Mouse (Mus musculus): ENCODE measurements around the gene Jade1. TPM values are rescaled to one million over a fixed set of nuclear protein-coding genes. Genes with fewer than 3 reads are reported as not detected.
A peak's percentile ranks its signal among the peaks of the same experiment; 100 is the strongest.

Jade1 gene
- polyA plus RNA-seq, 1 experiment from 2014 or later, result 18.9 TPM

DNA sequence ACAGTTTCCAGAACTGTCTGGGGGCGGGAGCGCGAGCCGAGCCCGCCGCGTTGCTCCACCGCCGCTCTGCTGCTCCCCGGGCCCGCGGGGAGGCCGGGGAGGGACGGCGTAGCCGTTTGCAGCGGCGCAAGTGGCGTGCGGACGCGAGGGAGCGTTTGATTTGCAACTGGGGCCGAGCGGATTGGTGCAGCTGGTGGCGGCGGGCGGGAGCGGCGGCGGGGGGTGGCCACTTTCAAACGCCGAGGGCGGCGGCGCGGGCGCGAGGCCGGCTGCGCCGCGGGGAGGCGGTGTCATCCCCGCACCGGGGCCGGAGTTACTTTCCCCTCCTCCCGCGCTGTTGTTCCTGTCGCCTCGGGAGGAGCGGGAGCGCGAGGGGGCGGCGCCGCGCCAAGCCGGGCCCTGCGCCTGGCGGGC lies 9.9 kb downstream of the Jade1 start:
- WGBS, result 0% methylated on average over 34 of the region's 61 CpGs
- ATAC-seq, result peak; percentile 79
- Histone ChIP-seq H3K27me3 (no peaks in the 10 kb centered on the region), H3K4me2 (peak overlapping the region; percentile 85), H3K4me3 (peak overlapping the region; percentile 74), H3K4me1 (peaks cover 20% of the 10 kb centered on the region), H3K27ac (peak overlapping the region; percentile 99), H3K9me3 (replicated peaks) (no peaks in the 10 kb centered on the region), H3K9ac (peak overlapping the region; percentile 91), H3K36me3 (ENCODE audit: poor library complexity, severe bottlenecking) (no peaks in the 10 kb centered on the region)

DNA sequence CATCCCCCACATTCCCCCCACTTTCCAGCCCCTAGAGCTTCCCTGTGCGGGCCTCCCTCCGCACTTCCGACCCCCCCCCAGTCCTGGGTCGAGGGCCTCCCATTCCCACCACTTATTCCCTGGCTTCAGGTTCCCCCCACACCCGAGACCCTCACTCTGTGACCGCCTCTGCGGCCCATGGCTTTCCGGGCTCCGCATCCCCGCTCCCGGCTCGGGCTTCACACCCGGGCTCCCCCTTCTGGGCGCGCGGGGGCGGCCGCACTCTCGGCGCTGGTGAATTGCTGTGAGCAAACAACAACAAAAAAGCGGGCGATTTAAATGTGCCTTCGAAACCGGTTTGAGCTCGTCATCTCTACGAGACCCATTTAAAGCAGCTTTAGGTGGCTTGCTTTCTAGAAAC lies 10.4 kb downstream of the Jade1 start:
- ATAC-seq, result peak; percentile 77
- Histone ChIP-seq H3K4me2 (peak overlapping the region; percentile 85), H3K27ac (peak overlapping the region; percentile 99), H3K36me3 (ENCODE audit: poor library complexity, severe bottlenecking) (no peaks in the 10 kb centered on the region), H3K9ac (peak overlapping the region; percentile 91), H3K27me3 (no peaks in the 10 kb centered on the region), H3K4me1 (peaks cover 26% of the 10 kb centered on the region), H3K4me3 (peak overlapping the region; percentile 74), H3K9me3 (replicated peaks) (no peaks in the 10 kb centered on the region)
- WGBS, result 0% methylated on average over 26 of the region's 26 CpGs

DNA sequence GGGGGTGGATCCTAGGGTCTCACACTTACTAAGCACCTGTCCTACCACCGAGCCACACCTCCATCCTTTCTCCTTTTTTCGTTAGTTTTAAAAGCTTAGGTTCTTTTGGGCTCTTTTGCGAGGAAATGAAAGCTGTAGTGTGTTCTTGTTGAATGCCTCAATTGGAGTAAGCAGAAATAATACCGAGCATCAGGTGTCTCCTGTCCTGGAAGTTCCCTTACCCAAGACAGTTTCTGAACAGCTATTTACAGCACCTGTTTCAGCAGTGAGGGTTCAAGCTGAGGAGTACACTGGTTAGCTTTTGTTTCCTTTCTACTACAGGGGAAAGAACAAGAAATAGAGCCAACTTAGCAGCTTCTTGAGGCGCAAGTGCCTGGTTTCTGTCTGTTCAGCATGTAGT lies 14.4 kb downstream of the Jade1 start:
- no peak overlapping the region for H3K4me2 ChIP-seq
- no peaks in the 10 kb centered on the region for H3K36me3 ChIP-seq (ENCODE audit: poor library complexity, severe bottlenecking)
- peaks cover 44% of the 10 kb centered on the region for H3K4me1 ChIP-seq
- no peak overlapping the region for H3K4me3 ChIP-seq
- no peak for ATAC-seq
- H3K9me3 ChIP-seq (replicated peaks), result no peaks in the 10 kb centered on the region
- H3K27me3 ChIP-seq, result no peaks in the 10 kb centered on the region
- WGBS, result 69% methylated on average over 5 of the region's 5 CpGs
- no peak overlapping the region for H3K9ac ChIP-seq
- H3K27ac ChIP-seq, result no peak overlapping the region

DNA sequence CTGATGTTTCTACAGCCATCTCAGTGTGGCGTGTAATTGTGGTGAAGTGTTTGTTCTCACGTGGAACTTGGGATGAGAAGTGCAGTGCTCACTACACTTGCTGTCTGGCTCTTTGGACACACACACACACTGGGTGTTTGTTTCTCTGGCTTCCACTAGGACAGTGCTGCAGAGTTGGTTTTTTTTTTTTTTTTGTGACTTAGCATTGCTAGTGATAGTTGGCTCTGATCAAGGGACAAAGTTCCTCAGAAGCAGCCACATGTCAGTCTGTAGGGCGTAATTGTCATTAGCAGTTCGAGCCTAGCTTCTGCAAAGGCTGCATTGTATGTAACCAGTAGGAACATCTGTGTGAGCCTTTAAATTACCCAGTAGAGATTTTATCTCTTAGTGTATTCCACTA lies 16.6 kb downstream of the Jade1 start:
- Histone ChIP-seq H3K4me1 (peaks cover 41% of the 10 kb centered on the region), H3K9me3 (replicated peaks) (no peaks in the 10 kb centered on the region), H3K4me3 (no peak overlapping the region), H3K27ac (no peak overlapping the region), H3K36me3 (ENCODE audit: poor library complexity, severe bottlenecking) (no peaks in the 10 kb centered on the region), H3K4me2 (no peak overlapping the region), H3K27me3 (no peaks in the 10 kb centered on the region), H3K9ac (no peak overlapping the region)
- 73% methylated on average over 4 of the region's 4 CpGs for WGBS
- ATAC-seq, result no peak

DNA sequence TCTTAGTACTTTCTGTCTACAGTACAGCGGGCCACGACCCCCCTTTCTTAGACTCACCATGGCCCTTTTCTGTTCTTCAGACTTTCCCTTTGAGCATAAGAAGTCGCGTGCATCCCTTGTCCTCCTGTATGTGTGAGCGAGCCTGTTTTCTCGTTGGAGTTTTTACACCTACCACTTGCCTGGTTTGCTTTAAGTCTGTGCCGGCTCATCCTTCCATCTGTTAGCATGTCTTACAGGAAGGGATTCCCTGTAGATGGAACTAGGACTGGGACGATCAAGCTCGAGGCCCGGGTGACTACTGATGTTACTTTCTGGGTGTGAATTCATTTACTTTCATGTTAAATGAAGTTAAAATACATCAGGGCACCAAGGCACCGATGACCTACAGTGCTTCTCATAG lies 17.4 kb downstream of the Jade1 start:
- Histone ChIP-seq H3K4me2 (no peak overlapping the region), H3K4me1 (peaks cover 37% of the 10 kb centered on the region), H3K36me3 (ENCODE audit: poor library complexity, severe bottlenecking) (no peaks in the 10 kb centered on the region), H3K27me3 (no peaks in the 10 kb centered on the region), H3K27ac (no peak overlapping the region), H3K4me3 (no peak overlapping the region), H3K9ac (no peak overlapping the region), H3K9me3 (replicated peaks) (no peaks in the 10 kb centered on the region)
- WGBS, result 88% methylated on average over 11 of the region's 11 CpGs
- no peak for ATAC-seq

DNA sequence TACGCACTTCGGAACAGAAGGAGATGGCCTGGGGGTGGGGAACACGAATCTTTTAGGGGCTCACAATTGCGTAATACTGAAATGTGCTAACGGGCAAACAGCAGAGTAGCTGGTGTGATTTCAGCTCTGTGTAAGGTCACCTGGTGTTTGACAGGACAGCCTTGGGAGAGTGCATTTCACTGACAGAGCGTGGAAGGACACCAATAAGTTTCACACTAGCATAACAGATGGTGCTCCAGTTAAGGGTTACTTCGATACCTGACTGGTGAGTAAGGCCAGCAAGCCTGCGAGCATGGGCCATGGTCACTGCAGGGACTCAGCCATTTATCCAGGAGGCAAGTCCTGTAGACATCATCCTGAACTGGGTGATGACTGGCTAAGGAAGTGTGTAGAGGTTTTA lies 18.7 kb downstream of the Jade1 start:
- Histone ChIP-seq H3K4me3 (no peak overlapping the region), H3K9me3 (replicated peaks) (no peaks in the 10 kb centered on the region), H3K4me1 (peaks cover 46% of the 10 kb centered on the region), H3K4me2 (no peak overlapping the region), H3K27me3 (no peaks in the 10 kb centered on the region), H3K36me3 (ENCODE audit: poor library complexity, severe bottlenecking) (no peaks in the 10 kb centered on the region), H3K9ac (no peak overlapping the region), H3K27ac (no peak overlapping the region)
- 61% methylated on average over 8 of the region's 8 CpGs for WGBS
- ATAC-seq, result no peak

DNA sequence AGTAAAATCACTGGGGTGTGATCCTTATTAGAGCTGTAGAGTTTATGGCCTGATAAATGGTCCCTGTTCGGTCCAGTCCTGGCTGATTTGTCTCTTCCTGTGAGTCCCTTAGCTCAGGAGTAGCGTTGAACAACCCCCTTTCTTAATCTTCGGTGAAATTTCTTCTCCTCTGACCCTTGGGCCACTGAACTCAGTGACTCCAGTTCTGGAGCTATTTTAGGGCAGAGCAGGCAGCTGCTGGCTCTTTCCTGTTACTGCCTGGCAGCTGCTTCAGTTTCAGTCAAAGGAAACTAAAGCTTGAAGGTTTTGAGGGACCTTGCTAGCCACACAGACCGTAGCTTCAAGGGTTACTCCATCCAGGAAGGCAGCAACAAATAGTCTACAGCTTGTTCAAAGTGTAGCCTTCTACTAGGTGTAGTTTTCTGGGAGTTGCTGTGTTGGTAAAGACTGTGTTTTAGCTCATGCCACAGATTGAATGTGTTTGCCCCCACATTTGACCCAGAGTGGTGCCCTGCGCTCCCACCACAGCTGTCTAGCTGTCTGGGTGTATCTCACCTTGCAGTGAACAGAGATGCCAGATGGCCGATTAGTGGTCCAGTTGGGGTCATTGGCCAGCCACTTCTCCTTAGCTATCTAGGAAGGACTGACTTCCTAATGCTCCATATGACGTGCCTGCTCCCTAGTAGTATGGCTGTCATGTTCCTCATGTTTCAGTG lies 19.3 kb downstream of the Jade1 start:
- Histone ChIP-seq H3K4me1 (peaks cover 49% of the 10 kb centered on the region), H3K4me3 (no peak overlapping the region), H3K4me2 (no peak overlapping the region), H3K27me3 (no peaks in the 10 kb centered on the region), H3K9ac (no peak overlapping the region), H3K27ac (no peak overlapping the region), H3K36me3 (ENCODE audit: poor library complexity, severe bottlenecking) (no peaks in the 10 kb centered on the region), H3K9me3 (replicated peaks) (no peaks in the 10 kb centered on the region)
- WGBS, result 84% methylated on average over 7 of the region's 7 CpGs
- no peak for ATAC-seq

DNA sequence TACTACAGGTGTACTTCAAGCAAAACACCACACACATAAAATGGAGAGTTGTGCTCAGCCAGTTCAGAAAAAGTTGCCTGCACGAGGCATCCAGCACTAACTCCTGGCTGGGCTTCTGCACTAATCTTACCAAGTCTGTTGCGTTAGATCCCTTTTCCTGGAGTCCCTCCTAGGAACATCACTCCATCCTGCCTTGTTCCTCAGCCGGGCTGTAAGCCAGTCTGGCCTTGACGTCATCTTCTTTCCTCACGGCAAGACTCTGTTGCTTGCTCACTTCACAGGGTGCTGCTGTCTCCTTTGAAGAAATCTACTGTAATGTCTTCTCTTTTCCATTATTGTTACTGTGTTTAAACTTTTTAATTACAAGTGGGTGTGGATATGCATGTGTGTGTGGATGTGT lies 20.4 kb downstream of the Jade1 start:
- Histone ChIP-seq H3K9me3 (replicated peaks) (no peaks in the 10 kb centered on the region), H3K36me3 (ENCODE audit: poor library complexity, severe bottlenecking) (no peaks in the 10 kb centered on the region), H3K4me1 (peaks cover 54% of the 10 kb centered on the region), H3K27me3 (no peaks in the 10 kb centered on the region), H3K4me2 (no peak overlapping the region), H3K27ac (no peak overlapping the region), H3K9ac (no peak overlapping the region), H3K4me3 (no peak overlapping the region)
- ATAC-seq, result no peak
- WGBS, result 83% methylated on average over 5 of the region's 5 CpGs

DNA sequence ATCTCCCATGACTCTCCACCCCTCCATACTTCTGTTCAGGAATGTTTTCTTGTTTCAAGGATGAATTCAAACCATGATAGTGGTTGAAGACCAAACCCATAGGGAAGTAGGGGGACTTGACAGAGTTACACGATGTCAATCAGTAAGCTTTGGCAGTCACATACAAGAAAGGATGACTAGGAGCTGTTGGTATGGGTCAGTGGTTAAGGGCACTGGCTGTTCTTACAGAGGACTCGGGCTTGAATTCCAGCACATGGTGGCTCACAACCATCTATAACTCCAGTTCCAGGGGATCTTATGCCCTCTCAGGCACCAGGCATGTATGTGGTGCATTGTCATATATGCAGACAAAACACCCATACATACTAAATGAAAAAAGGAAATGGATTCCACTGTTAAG lies 21.7 kb downstream of the Jade1 start:
- H3K9me3 ChIP-seq (replicated peaks), result no peaks in the 10 kb centered on the region
- no peak overlapping the region for H3K4me3 ChIP-seq
- no peak overlapping the region for H3K9ac ChIP-seq
- 0 out of 2 replicates have a peak, but pooled peaks cover 6% of the 10 kb centered on the region for H3K36me3 ChIP-seq (ENCODE audit: poor library complexity, severe bottlenecking)
- H3K27ac ChIP-seq, result no peak overlapping the region
- H3K27me3 ChIP-seq, result no peaks in the 10 kb centered on the region
- WGBS, result 71% methylated on average over 2 of the region's 2 CpGs
- peaks cover 60% of the 10 kb centered on the region for H3K4me1 ChIP-seq
- H3K4me2 ChIP-seq, result no peak overlapping the region
- no peak for ATAC-seq

DNA sequence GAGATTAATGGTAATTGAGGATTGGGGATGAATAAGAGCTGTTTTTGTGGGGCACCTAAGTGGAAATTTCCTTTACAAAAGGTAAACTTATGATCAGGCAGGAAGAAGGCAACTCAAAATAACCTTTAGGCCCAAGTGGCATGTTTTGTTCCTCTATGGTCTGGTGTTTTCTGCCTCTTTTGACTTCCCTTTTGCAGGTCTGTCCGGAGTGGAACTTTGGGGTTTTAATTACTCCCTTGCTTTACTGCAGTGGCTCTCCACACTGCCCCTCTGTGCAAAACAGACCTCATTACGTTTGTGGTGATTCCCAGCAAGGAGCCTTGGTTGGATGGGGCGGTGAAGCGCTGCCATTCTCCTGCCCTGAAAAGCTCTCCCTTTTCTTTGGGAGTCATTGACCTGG lies 24.3 kb downstream of the Jade1 start:
- no peaks in the 10 kb centered on the region for H3K9me3 ChIP-seq (replicated peaks)
- peaks cover 54% of the 10 kb centered on the region for H3K4me1 ChIP-seq
- no peak overlapping the region for H3K9ac ChIP-seq
- no peaks in the 10 kb centered on the region for H3K27me3 ChIP-seq
- WGBS, result 14% methylated on average over 4 of the region's 4 CpGs
- H3K36me3 ChIP-seq (ENCODE audit: poor library complexity, severe bottlenecking), result 0 out of 2 replicates have a peak, but pooled peaks cover 6% of the 10 kb centered on the region
- H3K4me2 ChIP-seq, result no peak overlapping the region
- no peak for ATAC-seq
- no peak overlapping the region for H3K27ac ChIP-seq
- no peak overlapping the region for H3K4me3 ChIP-seq

DNA sequence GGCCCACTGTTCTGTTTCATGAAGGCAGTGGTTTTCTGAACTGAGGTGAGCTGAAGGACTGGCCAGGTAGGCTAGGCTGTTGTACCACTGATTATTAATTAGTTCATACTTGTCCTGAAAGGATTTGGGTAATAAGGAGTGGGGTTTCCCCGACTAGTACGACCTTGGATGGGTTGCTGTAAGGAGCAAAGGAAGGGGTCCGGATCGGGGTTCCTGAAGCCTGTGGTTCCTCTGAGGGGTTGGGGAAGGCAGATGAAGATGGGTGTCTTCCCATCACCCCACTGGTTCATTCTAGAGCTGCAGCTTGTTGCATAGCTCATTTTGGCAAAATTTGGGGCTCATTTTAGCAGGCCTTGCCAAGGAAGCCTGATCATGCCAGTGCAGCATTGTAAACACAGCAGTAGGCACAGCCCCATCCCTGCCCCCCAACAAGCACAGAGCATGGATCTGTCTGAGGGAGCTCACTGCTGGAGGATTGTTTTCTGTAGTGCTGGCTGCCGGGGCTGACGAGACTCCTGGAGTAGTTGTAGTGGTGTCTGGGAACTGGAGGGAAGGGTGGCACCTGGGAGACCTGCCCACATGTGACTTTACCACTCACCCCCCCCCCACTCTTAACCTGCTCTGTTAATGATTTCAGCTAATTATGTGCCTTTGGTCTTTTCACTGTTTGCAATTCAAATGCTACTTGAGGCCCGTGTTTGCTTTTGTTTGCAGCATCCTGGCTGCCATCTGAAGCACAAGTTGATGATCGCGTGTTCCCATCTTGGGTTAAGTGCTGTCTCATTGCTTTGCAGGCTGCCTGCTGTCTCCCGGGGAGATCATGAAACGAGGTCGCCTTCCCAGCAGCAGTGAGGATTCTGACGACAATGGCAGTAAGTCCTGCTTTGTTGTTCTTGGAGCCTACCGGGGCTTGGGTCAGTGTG lies 25.1 kb downstream of the Jade1 start:
- Histone ChIP-seq H3K9ac (peak overlapping the region; percentile 40), H3K4me3 (no peak overlapping the region)

DNA sequence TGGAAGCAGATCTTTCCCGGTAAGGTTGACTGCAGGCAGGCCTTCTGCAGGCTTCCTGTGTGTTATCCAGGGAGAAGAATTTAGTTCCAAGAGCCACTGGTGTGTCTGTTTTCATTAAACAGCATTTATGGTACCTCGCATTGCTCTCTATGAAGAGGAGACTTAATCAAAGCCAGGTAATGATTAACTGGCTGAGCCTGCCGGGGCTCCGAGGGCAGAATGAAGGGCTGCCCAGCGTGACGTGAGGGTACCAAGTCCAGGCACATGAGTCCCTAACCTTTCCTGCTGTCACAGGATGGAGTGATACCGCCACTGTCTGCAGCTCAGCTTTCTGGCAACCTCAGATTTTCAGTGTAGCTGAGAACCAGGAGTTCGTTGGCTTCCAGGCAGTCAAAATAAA lies 25.9 kb downstream of the Jade1 start:
- Histone ChIP-seq H3K36me3 (ENCODE audit: poor library complexity, severe bottlenecking) (0 out of 2 replicates have a peak, but pooled peaks cover 6% of the 10 kb centered on the region), H3K27me3 (no peaks in the 10 kb centered on the region), H3K27ac (peak overlapping the region; percentile 57), H3K4me2 (peak overlapping the region; percentile 35; the same call in 1 of the 2 replicates), H3K4me3 (no peak overlapping the region), H3K9me3 (replicated peaks) (no peaks in the 10 kb centered on the region), H3K4me1 (peaks cover 54% of the 10 kb centered on the region), H3K9ac (peak overlapping the region; percentile 40)
- 57% methylated on average over 8 of the region's 8 CpGs for WGBS
- ATAC-seq, result no peak

More for the DNA sequence above, 25.1 kb downstream of the Jade1 start:
- Histone ChIP-seq H3K9me3 (replicated peaks) (no peaks in the 10 kb centered on the region), H3K4me2 (peak overlapping the region; percentile 35), H3K36me3 (ENCODE audit: poor library complexity, severe bottlenecking) (0 out of 2 replicates have a peak, but pooled peaks cover 6% of the 10 kb centered on the region), H3K27me3 (no peaks in the 10 kb centered on the region), H3K4me1 (peaks cover 50% of the 10 kb centered on the region), H3K27ac (peak overlapping the region; percentile 57; the same call in 1 of the 2 replicates)
- 27% methylated on average over 14 of the region's 14 CpGs for WGBS
- peak; percentile 56 for ATAC-seq

Measured in forebrain, embryonic 13.5 days (tissue).